Mouse (Mus musculus) stomach, embryonic 15.5 days (tissue): ENCODE measurements around the gene Uck1. TPM values are rescaled to one million over a fixed set of nuclear protein-coding genes. Genes with fewer than 3 reads are reported as not detected.

Experiments used
- ATAC-seq: fragments of 200-750 bp; cut with Nextera tagmentation; 2 replicates; pipeline ENCODE4 v1.8.0; 2017; ENCODE audit warnings: low read depth, moderate number of reproducible peaks, moderate TSS enrichment; ENCODE audit not compliant: insufficient read depth, low FRiP score
- H3K27ac ChIP-seq: fragments of 300-500 bp; sonication (generic); 2 replicates; pipeline ENCODE4 v1.5.1; 2015; ENCODE audit warnings: mild to moderate bottlenecking, inconsistent platforms
- H3K27me3 ChIP-seq: fragments of 300-500 bp; sonication (generic); replicated peaks from 2 replicates; pipeline ENCODE4 v1.6.1; 2015; ENCODE audit warnings: inconsistent platforms
- H3K36me3 ChIP-seq: fragments of 300-500 bp; sonication (generic); 2 replicates; pipeline ENCODE4 v1.6.1; 2015; ENCODE audit warnings: inconsistent platforms
- H3K4me1 ChIP-seq: fragments of 300-500 bp; sonication (generic); 2 replicates; pipeline ENCODE4 v1.6.1; 2015; ENCODE audit warnings: inconsistent platforms
- H3K4me2 ChIP-seq: fragments of 300-500 bp; sonication (generic); 2 replicates; pipeline ENCODE4 v1.6.1; 2015; ENCODE audit warnings: mild to moderate bottlenecking, inconsistent platforms
- H3K4me3 ChIP-seq: fragments of 300-500 bp; sonication (generic); replicated peaks from 2 replicates; pipeline ENCODE4 v1.5.1; 2015; ENCODE audit warnings: inconsistent platforms
- H3K9ac ChIP-seq: fragments of 300-500 bp; sonication (generic); 2 replicates; pipeline ENCODE4 v1.6.1; 2015; ENCODE audit warnings: inconsistent platforms
- H3K9me3 ChIP-seq: fragments of 300-500 bp; sonication (generic); 2 replicates; pipeline ENCODE4 v1.6.1; 2016; ENCODE audit warnings: inconsistent platforms
- WGBS: fragments of 180-500 bp; shearing (Covaris S2); methylation state at CpG from one replicate; pipeline ENCODE4 v1.1.7; 2015; 5-methylcytosine and 5-hydroxymethylcytosine counted together
- polyA plus RNA-seq: library from polyadenylated mRNA; unstranded; fragments of >200 nt; fragmentation: Nextera tagmentation; extraction: Ambion mirVana; gene quantifications from 2 replicates; pipeline ENCODE4 v1.2.1, GENCODE M21; 2015

Gene Uck1
- polyA plus RNA-seq, 1 experiment from 2014 or later: 59.6 TPM

- WGBS: 85% methylated on average over 8 of the region's 8 CpGs
- H3K36me3 ChIP-seq: peaks cover 16% of the 10 kb centered on the region
Observed at GRCm38 (mm10) chr2:32294348-32294747, 34.4 kb upstream of the Uck1 start.

GRCm38 (mm10) chr2:32289578-32289977 is 29.6 kb upstream of the Uck1 start:
- H3K36me3 ChIP-seq: peaks cover 7% of the 10 kb centered on the region
- H3K27me3 ChIP-seq: no peaks in the 10 kb centered on the region
- H3K4me2 ChIP-seq: peak overlapping the region; percentile 76
- no peak for ATAC-seq
- H3K9ac ChIP-seq: no peak overlapping the region
- H3K4me3 ChIP-seq: peak overlapping the region; percentile 87
- no peak overlapping the region for H3K27ac ChIP-seq
- no peaks in the 10 kb centered on the region for H3K9me3 ChIP-seq
- H3K4me1 ChIP-seq: peaks cover 16% of the 10 kb centered on the region

More at GRCm38 (mm10) chr2:32294348-32294747, 34.4 kb upstream of the Uck1 start:
- Histone ChIP-seq H3K27ac (no peak overlapping the region), H3K4me2 (no peak overlapping the region), H3K4me1 (peaks cover 2% of the 10 kb centered on the region), H3K9ac (no peak overlapping the region), H3K4me3 (no peak overlapping the region), H3K27me3 (no peaks in the 10 kb centered on the region), H3K9me3 (no peaks in the 10 kb centered on the region)
- no peak for ATAC-seq

GRCm38 (mm10) chr2:32288371-32288931 is 28.5 kb upstream of the Uck1 start:
- H3K27ac ChIP-seq: peak overlapping the region; percentile 64; the same call in 1 of the 2 replicates
- H3K4me1 ChIP-seq: peaks cover 16% of the 10 kb centered on the region
- peaks cover 15% of the 10 kb centered on the region for H3K36me3 ChIP-seq
- WGBS: under 1% methylated on average over 29 of the region's 29 CpGs
- peak; percentile 30 for ATAC-seq
- peak overlapping the region; percentile 76 for H3K4me2 ChIP-seq
- H3K4me3 ChIP-seq: peak overlapping the region; percentile 87
- no peaks in the 10 kb centered on the region for H3K27me3 ChIP-seq
- peak overlapping the region; percentile 65 for H3K9ac ChIP-seq
- H3K9me3 ChIP-seq: no peaks in the 10 kb centered on the region

- ATAC-seq: peak; percentile 99
Observed at GRCm38 (mm10) chr2:32287923-32288367, 28.0 kb upstream of the Uck1 start, which contains the start of gene Swi5. Gene Swi5 (minus strand): TSS chr2:32288075.

GRCm38 (mm10) chr2:32287334-32287840 is 27.4 kb upstream of the Uck1 start, which contains the start of gene Golga2:
Gene Golga2 (plus strand): TSS chr2:32287384.
- no peak for ATAC-seq
- Histone ChIP-seq H3K4me2 (peak within 1 kb of the TSS; percentile 84), H3K9me3 (no peaks in the 10 kb centered on the region), H3K4me3 (peak within 1 kb of the TSS; percentile 87), H3K9ac (peak within 1 kb of the TSS; percentile 91), H3K27ac (peak within 1 kb of the TSS; percentile 68), H3K27me3 (no peaks in the 10 kb centered on the region), H3K36me3 (peaks cover 16% of the 10 kb centered on the region), H3K4me1 (peaks cover 19% of the 10 kb centered on the region)
- 0% methylated on average over 23 of the region's 23 CpGs for WGBS

More at GRCm38 (mm10) chr2:32287923-32288367, 28.0 kb upstream of the Uck1 start, which contains the start of gene Swi5:
- under 1% methylated on average over 41 of the region's 41 CpGs for WGBS
- peak within 1 kb of the TSS; percentile 87 for H3K4me3 ChIP-seq
- no peaks in the 10 kb centered on the region for H3K27me3 ChIP-seq
- peaks cover 13% of the 10 kb centered on the region for H3K36me3 ChIP-seq
- peak within 1 kb of the TSS; percentile 68 for H3K27ac ChIP-seq
- no peaks in the 10 kb centered on the region for H3K9me3 ChIP-seq
- peaks cover 16% of the 10 kb centered on the region for H3K4me1 ChIP-seq
- H3K4me2 ChIP-seq: peak within 1 kb of the TSS; percentile 84
- peak within 1 kb of the TSS; percentile 91 for H3K9ac ChIP-seq

- H3K4me2 ChIP-seq: no peak overlapping the region
- H3K27me3 ChIP-seq: no peaks in the 10 kb centered on the region
- ATAC-seq: no peak
- H3K36me3 ChIP-seq: peaks cover 38% of the 10 kb centered on the region
- H3K4me1 ChIP-seq: peaks cover 13% of the 10 kb centered on the region
- WGBS: 72% methylated on average over 3 of the region's 3 CpGs
- H3K4me3 ChIP-seq: no peak overlapping the region
- no peak overlapping the region for H3K9ac ChIP-seq
- no peak overlapping the region for H3K27ac ChIP-seq
- no peaks in the 10 kb centered on the region for H3K9me3 ChIP-seq
Observed at GRCm38 (mm10) chr2:32283986-32284385, 24.0 kb upstream of the Uck1 start.

- no peak overlapping the region for H3K4me2 ChIP-seq
- H3K9ac ChIP-seq: no peak overlapping the region
- H3K4me3 ChIP-seq: no peak overlapping the region
- WGBS: 88% methylated on average over 1 of the region's 1 CpGs
- peaks cover 50% of the 10 kb centered on the region for H3K36me3 ChIP-seq
- H3K27ac ChIP-seq: no peak overlapping the region
- H3K4me1 ChIP-seq: peaks cover 11% of the 10 kb centered on the region; the same call in 1 of the 2 replicates
- no peak for ATAC-seq
- H3K9me3 ChIP-seq: no peaks in the 10 kb centered on the region
- H3K27me3 ChIP-seq: no peaks in the 10 kb centered on the region
Observed at GRCm38 (mm10) chr2:32282727-32283126, 22.8 kb upstream of the Uck1 start.

- Histone ChIP-seq H3K9me3 (no peaks in the 10 kb centered on the region), H3K27ac (no peak overlapping the region), H3K9ac (no peak overlapping the region), H3K36me3 (peaks cover 50% of the 10 kb centered on the region), H3K4me3 (no peak overlapping the region), H3K4me2 (no peak overlapping the region), H3K4me1 (peaks cover 11% of the 10 kb centered on the region; the same call in 1 of the 2 replicates), H3K27me3 (no peaks in the 10 kb centered on the region)
- WGBS: 90% methylated on average over 2 of the region's 2 CpGs
- no peak for ATAC-seq
Observed at GRCm38 (mm10) chr2:32282289-32282688, 22.3 kb upstream of the Uck1 start.

- 56% methylated on average over 3 of the region's 3 CpGs for WGBS
- H3K4me2 ChIP-seq: no peak overlapping the region
- no peak for ATAC-seq
Observed at GRCm38 (mm10) chr2:32275823-32276222, 15.9 kb upstream of the Uck1 start.

GRCm38 (mm10) chr2:32260635-32261034 is 676 bp upstream of the Uck1 start:
- H3K9me3 ChIP-seq: no peaks in the 10 kb centered on the region
- no peaks in the 10 kb centered on the region for H3K27me3 ChIP-seq
- peaks cover 12% of the 10 kb centered on the region for H3K4me1 ChIP-seq
- WGBS: 35% methylated on average over 4 of the region's 4 CpGs
- no peak overlapping the region for H3K27ac ChIP-seq
- H3K4me2 ChIP-seq: peak overlapping the region; percentile 76; the same call in 1 of the 2 replicates
- no peak overlapping the region for H3K9ac ChIP-seq
- no peak overlapping the region for H3K4me3 ChIP-seq
- peaks cover 10% of the 10 kb centered on the region; the same call in 1 of the 2 replicates for H3K36me3 ChIP-seq
- ATAC-seq: no peak

More at GRCm38 (mm10) chr2:32275823-32276222, 15.9 kb upstream of the Uck1 start:
- Histone ChIP-seq H3K4me3 (no peak overlapping the region), H3K4me1 (no peaks in the 10 kb centered on the region), H3K9ac (no peak overlapping the region), H3K36me3 (peaks cover 30% of the 10 kb centered on the region), H3K27ac (no peak overlapping the region), H3K9me3 (no peaks in the 10 kb centered on the region), H3K27me3 (no peaks in the 10 kb centered on the region)

GRCm38 (mm10) chr2:32258887-32259533 is 949 bp downstream of the Uck1 start:
- H3K9ac ChIP-seq: peak overlapping the region; percentile 89
- H3K4me2 ChIP-seq: peak overlapping the region; percentile 76
- ATAC-seq: no peak
- H3K9me3 ChIP-seq: no peaks in the 10 kb centered on the region
- H3K4me1 ChIP-seq: peaks cover 12% of the 10 kb centered on the region
- H3K27ac ChIP-seq: peak overlapping the region; percentile 67
- H3K27me3 ChIP-seq: no peaks in the 10 kb centered on the region
- H3K36me3 ChIP-seq: peaks cover 19% of the 10 kb centered on the region; the same call in 1 of the 2 replicates
- WGBS: 50% methylated on average over 6 of the region's 6 CpGs
- H3K4me3 ChIP-seq: peak overlapping the region; percentile 90

- Histone ChIP-seq H3K4me2 (no peak overlapping the region), H3K4me1 (peaks cover 16% of the 10 kb centered on the region), H3K4me3 (no peak overlapping the region), H3K9me3 (no peaks in the 10 kb centered on the region), H3K9ac (no peak overlapping the region), H3K36me3 (peaks cover 32% of the 10 kb centered on the region), H3K27me3 (no peaks in the 10 kb centered on the region), H3K27ac (no peak overlapping the region)
- ATAC-seq: no peak
- WGBS: 81% methylated on average over 11 of the region's 11 CpGs
Observed at GRCm38 (mm10) chr2:32256273-32256672, 3.7 kb downstream of the Uck1 start.
